Mouse (Mus musculus): ENCODE measurements around the gene Scap.

DNA sequence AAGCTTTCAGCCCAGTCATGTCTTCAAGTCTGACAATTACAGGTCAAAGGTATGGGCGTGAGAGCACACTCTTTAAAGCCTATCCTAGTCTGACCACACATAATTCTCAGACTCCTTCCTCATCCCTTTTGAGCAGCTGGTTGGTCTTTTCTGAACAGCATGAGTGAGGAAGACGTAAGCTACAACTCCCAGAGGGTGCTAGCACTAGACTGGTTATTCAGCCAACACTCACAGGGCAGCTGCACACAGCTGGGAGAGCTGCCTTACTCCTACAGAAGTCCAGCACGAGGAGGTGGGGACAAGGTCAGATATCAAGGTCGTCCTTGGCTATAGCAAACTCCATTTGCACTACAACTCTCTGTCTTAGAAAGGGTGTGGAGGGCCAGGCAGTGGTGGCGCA lies 67.6 kb downstream of the Scap start:
- TF ChIP-seq CTCF (IDR thresholded peaks at IDR 0.05; ENCODE audit: low read depth, low read length) (no peak), POLR2A (IDR thresholded peaks at IDR 0.05; ENCODE audit: insufficient read depth, low read length) (no peak), EP300 (IDR thresholded peaks at IDR 0.05; ENCODE audit: insufficient read depth, low read depth, low read length) (no peak)
